Mouse (Mus musculus): ENCODE data around the gene Gm49392. TPM values are rescaled to one million over a fixed set of nuclear protein-coding genes. Genes with fewer than 3 reads are reported as not detected.

Gm49392 gene
- polyA plus RNA-seq, 1 experiment from 2014 or later, result 0.15 TPM

DNA sequence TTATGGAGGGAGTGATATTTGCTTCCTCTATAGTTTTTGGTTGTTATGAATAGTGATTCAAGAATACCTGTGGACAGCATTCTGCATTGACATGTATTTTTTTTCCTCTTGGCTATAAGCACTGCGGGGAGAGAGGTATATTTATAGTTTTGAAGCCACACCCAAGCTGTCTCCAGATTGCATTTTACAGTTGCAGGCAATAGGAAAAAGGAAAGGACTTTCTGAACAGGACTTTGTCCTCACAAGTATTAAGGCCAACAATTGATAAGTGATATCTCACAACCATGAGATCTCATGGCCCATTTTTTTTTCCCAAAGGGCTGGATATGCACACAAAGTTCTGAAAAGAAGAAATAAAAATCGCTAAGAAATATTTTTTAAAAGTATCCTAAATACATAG is 87.0 kb downstream of the Gm49392 start:
- H3K9ac ChIP-seq (ENCODE audit: low read depth, low read length), result no peak overlapping the region
- H3K4me3 ChIP-seq (ENCODE audit: low read length), result no peak overlapping the region
- H3K27me3 ChIP-seq (replicated peaks; ENCODE audit: control insufficient read depth, insufficient read depth, low read length), result no peaks in the 10 kb centered on the region
- H3K27ac ChIP-seq (ENCODE audit: low read length), result no peak overlapping the region
- no peaks in the 10 kb centered on the region for H3K4me1 ChIP-seq (ENCODE audit: control insufficient read depth, insufficient read depth, low read length)
- H3K4me2 ChIP-seq (ENCODE audit: low read depth, low read length), result no peak overlapping the region
- 65% methylated on average over 2 of the region's 2 CpGs for WGBS
- peak; percentile 85 for ATAC-seq
- H3K9me3 ChIP-seq (ENCODE audit: control insufficient read depth, low read length), result no peaks in the 10 kb centered on the region
- no peaks in the 10 kb centered on the region for H3K36me3 ChIP-seq (ENCODE audit: control insufficient read depth, insufficient read depth, low read length)

DNA sequence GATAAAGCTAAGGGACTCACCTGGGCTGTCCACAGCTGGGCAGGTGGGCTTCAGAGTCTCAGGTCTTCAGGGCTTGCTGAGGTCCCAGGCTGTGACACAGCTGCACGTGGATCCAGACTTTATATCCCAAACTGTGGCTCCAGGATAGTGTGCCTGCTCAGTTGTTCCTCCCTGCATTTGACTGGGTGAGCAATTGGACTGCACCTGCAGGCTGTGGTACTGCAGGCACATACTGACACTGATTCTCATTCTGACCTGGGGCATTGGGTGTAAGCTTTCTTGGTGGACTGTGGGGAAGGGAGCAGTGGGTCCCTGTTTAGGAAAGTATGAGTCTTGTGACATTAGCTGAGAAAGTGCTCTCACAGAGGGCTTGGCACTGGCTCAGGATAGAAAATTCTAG is 93.9 kb downstream of the Gm49392 start, which contains the start of gene Ctsll3:
Ctsll3 (minus strand) TSS at position 101 of the 400 bp plus-strand sequence.
- H3K9ac ChIP-seq (ENCODE audit: low read depth, low read length), result no peak within 1 kb of the TSS
- no peak within 1 kb of the TSS for H3K4me2 ChIP-seq (ENCODE audit: low read depth, low read length)
- no peaks in the 10 kb centered on the region for H3K27me3 ChIP-seq (replicated peaks; ENCODE audit: control insufficient read depth, insufficient read depth, low read length)
- H3K4me3 ChIP-seq (ENCODE audit: low read length), result no peak within 1 kb of the TSS
- WGBS, result 76% methylated on average over 1 of the region's 1 CpGs
- H3K4me1 ChIP-seq (ENCODE audit: control insufficient read depth, insufficient read depth, low read length), result no peaks in the 10 kb centered on the region
- H3K27ac ChIP-seq (ENCODE audit: low read length), result no peak within 1 kb of the TSS
- H3K9me3 ChIP-seq (ENCODE audit: control insufficient read depth, low read length), result no peaks in the 10 kb centered on the region
- H3K36me3 ChIP-seq (ENCODE audit: control insufficient read depth, insufficient read depth, low read length), result no peaks in the 10 kb centered on the region
- no peak for ATAC-seq

Other genes starting within 250 kb of the Gm49392 start
- not detected in 2 replicates for gene BC051665, start 110.5 kb downstream of the Gm49392 start, polyA plus RNA-seq (2015; fragmentation: Nextera tagmentation; extraction: Ambion mirVana)
- not detected in 2 replicates for gene Ctsll3, start 94.0 kb downstream of the Gm49392 start, polyA plus RNA-seq (2015; fragmentation: Nextera tagmentation; extraction: Ambion mirVana)
- gene 4930486L24Rik, start 32.4 kb downstream of the Gm49392 start, polyA plus RNA-seq (2015; fragmentation: Nextera tagmentation; extraction: Ambion mirVana), result 0.18 and 0.22 TPM in 2 replicates
- gene Ctla2b, start 553 bp upstream of the Gm49392 start, polyA plus RNA-seq (2015; fragmentation: Nextera tagmentation; extraction: Ambion mirVana), result 2.4 and 2.7 TPM in 2 replicates
- gene Tpbpb, start 8.0 kb upstream of the Gm49392 start, polyA plus RNA-seq (2015; fragmentation: Nextera tagmentation; extraction: Ambion mirVana), result not detected in 2 replicates
- gene Gm49393, start 38.7 kb upstream of the Gm49392 start, polyA plus RNA-seq (2015; fragmentation: Nextera tagmentation; extraction: Ambion mirVana), result not detected in 2 replicates
- gene Gm49391, start 39.7 kb upstream of the Gm49392 start, polyA plus RNA-seq (2015; fragmentation: Nextera tagmentation; extraction: Ambion mirVana), result 0.12 and 0.65 TPM in 2 replicates
- 22.9 and 23.3 TPM in 2 replicates for gene Ctla2a, start 39.7 kb upstream of the Gm49392 start, polyA plus RNA-seq (2015; fragmentation: Nextera tagmentation; extraction: Ambion mirVana)
- not detected in 2 replicates for gene Tpbpa, start 45.1 kb upstream of the Gm49392 start, polyA plus RNA-seq (2015; fragmentation: Nextera tagmentation; extraction: Ambion mirVana)
- gene Ctsj, start 109.1 kb upstream of the Gm49392 start, polyA plus RNA-seq (2015; fragmentation: Nextera tagmentation; extraction: Ambion mirVana), result not detected in 2 replicates
- gene Ctsq, start 143.7 kb upstream of the Gm49392 start, polyA plus RNA-seq (2015; fragmentation: Nextera tagmentation; extraction: Ambion mirVana), result not detected in 2 replicates